Mouse (Mus musculus) liver, embryonic 12.5 days (tissue): ENCODE measurements at regions not wholly inside any gene's neighbourhood (a gene's known extent, or its start where the extent isn't known, plus 50 kb on each side); places are given as distances from the start of the nearest gene placed in this dataset.

Experiments used
- ATAC-seq: fragments of 200-750 bp; cut with Nextera tagmentation; 2 replicates; pipeline ENCODE4 v1.8.0; 2017; ENCODE audit warnings: moderate number of reproducible peaks, mild to moderate bottlenecking, moderate library complexity
- H3K27ac ChIP-seq: fragments of 300-500 bp; sonication (generic); 2 replicates; pipeline ENCODE4 v1.5.1; 2016; ENCODE audit warnings: mild to moderate bottlenecking
- H3K27me3 ChIP-seq: fragments of 300-500 bp; sonication (generic); replicated peaks from 2 replicates; pipeline ENCODE4 v1.6.1; 2016; ENCODE audit warnings: mild to moderate bottlenecking, moderate library complexity
- H3K36me3 ChIP-seq: fragments of 300-500 bp; sonication (generic); 2 replicates; pipeline ENCODE4 v1.6.1; 2016; ENCODE audit warnings: mild to moderate bottlenecking, moderate library complexity
- H3K4me1 ChIP-seq: fragments of 300-500 bp; sonication (generic); 2 replicates; pipeline ENCODE4 v1.6.1; 2016
- H3K4me2 ChIP-seq: fragments of 300-500 bp; sonication (generic); 2 replicates; pipeline ENCODE4 v1.6.1; 2016; ENCODE audit warnings: mild to moderate bottlenecking, moderate library complexity
- H3K4me3 ChIP-seq: fragments of 300-500 bp; sonication (generic); 2 replicates; pipeline ENCODE4 v1.5.1; 2016; ENCODE audit warnings: mild to moderate bottlenecking, moderate library complexity
- H3K9ac ChIP-seq: fragments of 300-500 bp; sonication (generic); 2 replicates; pipeline ENCODE4 v1.6.1; 2016; ENCODE audit warnings: mild to moderate bottlenecking, moderate library complexity
- H3K9me3 ChIP-seq: fragments of 300-500 bp; sonication (generic); replicated peaks from 2 replicates; pipeline ENCODE4 v1.6.1; 2016; ENCODE audit warnings: mild to moderate bottlenecking, moderate library complexity
- WGBS: fragments of 180-500 bp; shearing (Covaris S2); methylation state at CpG from one replicate; pipeline ENCODE4 v1.1.7; 2016; ENCODE audit not compliant: insufficient replicate concordance; 5-methylcytosine and 5-hydroxymethylcytosine counted together

DNA sequence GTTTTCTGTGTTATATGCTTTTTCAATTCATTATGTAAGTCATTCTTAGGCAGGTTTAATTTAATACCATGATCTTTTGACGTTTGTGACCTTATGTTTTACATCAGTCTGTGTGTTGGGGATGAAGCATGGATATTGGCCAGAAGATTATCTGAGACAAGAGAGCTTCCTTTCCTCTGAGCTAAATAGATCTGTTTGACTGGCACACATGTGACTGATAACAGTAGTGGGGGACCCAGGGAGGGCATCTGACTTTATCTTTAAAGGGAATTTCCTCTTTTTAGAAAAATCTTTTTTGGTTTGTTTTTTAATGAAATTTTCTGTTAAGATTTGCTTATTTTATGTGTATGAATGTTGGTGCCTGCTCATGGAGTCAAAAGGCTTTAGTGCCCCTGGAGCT is 107.7 kb downstream of the Gm9733 start:
- Histone ChIP-seq H3K4me3 (no peak overlapping the region), H3K4me1 (no peaks in the 10 kb centered on the region), H3K9ac (no peak overlapping the region), H3K36me3 (no peaks in the 10 kb centered on the region), H3K4me2 (no peak overlapping the region), H3K27ac (no peak overlapping the region), H3K27me3 (no peaks in the 10 kb centered on the region), H3K9me3 (no peaks in the 10 kb centered on the region)
- ATAC-seq, result no peak
- 6% methylated on average over 1 of the region's 1 CpGs for WGBS

DNA sequence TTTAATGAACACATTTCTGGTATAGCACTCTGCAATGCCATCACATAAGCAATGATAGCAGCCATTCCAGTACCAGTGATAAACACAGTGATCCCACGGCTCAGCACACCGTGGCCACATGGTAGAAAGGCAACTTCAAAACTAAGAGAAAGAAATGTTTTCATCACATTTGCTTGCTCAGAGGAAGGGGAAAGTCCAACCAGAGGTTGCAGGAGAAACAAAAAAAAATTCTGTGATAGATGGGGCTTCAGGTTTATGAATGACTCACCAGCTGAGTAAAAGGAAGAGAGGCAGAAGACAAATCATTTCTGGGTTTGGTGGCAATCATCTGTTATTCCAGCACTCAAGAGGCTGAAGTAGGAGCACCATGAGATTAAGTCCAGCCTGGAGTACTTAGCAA is 103.5 kb downstream of the Gm9733 start:
- no peak overlapping the region for H3K9ac ChIP-seq
- H3K27me3 ChIP-seq, result no peaks in the 10 kb centered on the region
- H3K36me3 ChIP-seq, result no peaks in the 10 kb centered on the region
- H3K9me3 ChIP-seq, result no peaks in the 10 kb centered on the region
- no peak overlapping the region for H3K4me2 ChIP-seq
- no peak for ATAC-seq
- 64% methylated on average over 2 of the region's 2 CpGs for WGBS
- H3K27ac ChIP-seq, result no peak overlapping the region
- no peaks in the 10 kb centered on the region for H3K4me1 ChIP-seq
- no peak overlapping the region for H3K4me3 ChIP-seq

DNA sequence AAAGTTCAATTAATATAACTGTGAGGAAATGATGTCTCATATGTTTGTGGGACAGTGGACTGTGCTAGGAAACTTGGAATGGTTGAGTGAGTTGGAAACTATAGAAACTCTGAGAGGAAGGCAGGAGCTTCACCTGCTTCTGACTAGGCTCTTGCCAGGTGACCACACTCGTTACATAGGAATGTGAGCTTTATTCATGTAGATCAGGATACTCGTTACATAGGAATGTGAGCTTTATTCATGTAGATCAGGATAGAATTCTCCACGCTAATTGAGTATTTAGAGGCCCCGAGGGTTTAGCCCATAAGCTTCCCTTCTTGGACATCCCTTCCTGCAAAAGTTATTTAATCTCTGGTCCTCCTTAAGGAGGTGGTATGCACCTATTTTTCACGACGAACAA is 101.9 kb downstream of the Gm9733 start:
- H3K4me3 ChIP-seq, result no peak overlapping the region
- no peaks in the 10 kb centered on the region for H3K27me3 ChIP-seq
- 67% methylated on average over 6 of the region's 6 CpGs for WGBS
- H3K9me3 ChIP-seq, result no peaks in the 10 kb centered on the region
- H3K36me3 ChIP-seq, result no peaks in the 10 kb centered on the region
- H3K9ac ChIP-seq, result no peak overlapping the region
- no peak for ATAC-seq
- no peak overlapping the region for H3K27ac ChIP-seq
- no peak overlapping the region for H3K4me2 ChIP-seq
- no peaks in the 10 kb centered on the region for H3K4me1 ChIP-seq

DNA sequence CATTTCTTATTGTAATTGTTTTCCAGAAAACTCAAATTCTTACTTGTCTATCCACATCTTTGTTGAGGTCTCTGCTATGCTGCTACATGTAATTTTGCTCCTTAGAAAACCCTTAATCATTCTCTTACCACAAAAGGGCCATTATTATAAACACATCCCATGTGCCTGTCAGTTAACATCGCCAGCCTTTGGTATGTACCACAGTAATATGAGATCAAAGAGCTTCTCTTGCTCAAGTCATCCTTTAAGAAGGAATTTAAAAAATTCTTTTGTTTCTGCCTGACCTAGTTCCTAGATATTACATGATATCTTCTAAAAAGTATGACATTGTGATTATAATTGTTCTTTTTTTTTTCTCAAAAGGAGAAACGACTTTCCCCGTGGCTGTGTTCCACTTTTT is 100.7 kb downstream of the Gm9733 start:
- H3K36me3 ChIP-seq, result no peaks in the 10 kb centered on the region
- H3K4me2 ChIP-seq, result no peak overlapping the region
- H3K4me1 ChIP-seq, result no peaks in the 10 kb centered on the region
- no peak overlapping the region for H3K9ac ChIP-seq
- no peak for ATAC-seq
- H3K9me3 ChIP-seq, result no peaks in the 10 kb centered on the region
- no peaks in the 10 kb centered on the region for H3K27me3 ChIP-seq
- H3K4me3 ChIP-seq, result no peak overlapping the region
- 43% methylated on average over 3 of the region's 3 CpGs for WGBS
- H3K27ac ChIP-seq, result no peak overlapping the region

DNA sequence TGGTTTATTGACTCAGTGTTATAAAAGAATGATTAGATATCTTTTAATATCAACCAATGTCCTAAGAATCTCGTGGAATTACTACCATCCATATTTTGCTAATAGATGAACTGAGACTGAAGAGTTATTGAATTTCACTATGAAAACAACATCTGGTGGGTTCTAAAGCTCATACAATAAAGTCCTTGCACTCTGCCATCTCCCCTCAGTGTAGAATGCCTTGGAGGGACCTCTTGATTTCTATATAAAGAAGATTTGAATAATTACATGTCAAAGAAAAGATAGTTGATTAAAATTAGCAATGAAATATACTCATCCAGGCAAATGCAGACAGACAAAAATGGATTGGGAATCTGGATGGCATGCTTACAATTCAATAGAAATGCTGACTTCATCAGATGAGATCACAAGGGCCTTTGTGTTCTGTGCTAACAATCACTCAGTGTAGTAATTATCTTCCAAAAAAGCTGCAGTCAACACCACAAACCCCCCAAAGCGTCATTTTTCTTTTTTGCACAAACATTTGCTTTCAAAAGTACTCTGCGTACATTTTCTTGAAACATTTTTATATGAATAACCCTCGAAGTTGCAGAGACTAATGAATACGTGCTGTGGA is 94.2 kb downstream of the Gm9733 start:
- Histone ChIP-seq H3K9ac (no peak overlapping the region), H3K27me3 (no peaks in the 10 kb centered on the region), H3K4me1 (peaks cover 5% of the 10 kb centered on the region; the same call in 1 of the 2 replicates), H3K4me3 (no peak overlapping the region), H3K4me2 (no peak overlapping the region), H3K36me3 (no peaks in the 10 kb centered on the region), H3K27ac (no peak overlapping the region), H3K9me3 (no peaks in the 10 kb centered on the region)
- WGBS, result 67% methylated on average over 5 of the region's 5 CpGs
- no peak for ATAC-seq

DNA sequence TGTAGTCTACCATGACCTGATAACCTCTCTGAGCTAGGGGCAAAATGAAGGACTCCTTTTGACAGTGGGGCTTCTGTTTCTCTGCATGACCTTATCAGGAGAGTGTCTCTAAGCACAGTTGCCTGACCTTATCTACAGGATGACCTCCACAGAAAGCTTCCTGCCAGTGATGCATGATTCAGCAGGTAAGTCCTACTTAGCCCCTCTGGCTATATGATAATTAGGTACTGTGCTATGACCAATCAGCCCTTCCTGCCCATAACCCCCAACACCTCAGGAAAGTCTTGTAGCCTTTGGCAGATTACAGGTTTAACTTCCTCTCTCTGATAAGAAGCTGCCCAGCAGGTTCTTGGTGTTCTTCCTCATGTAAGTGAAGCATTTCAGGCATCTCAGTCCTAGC is 89.7 kb downstream of the Gm9733 start:
- no peak overlapping the region for H3K4me2 ChIP-seq
- ATAC-seq, result peak; percentile 46; the same call in 1 of the 2 replicates
- H3K9ac ChIP-seq, result no peak overlapping the region
- H3K4me1 ChIP-seq, result peaks cover 5% of the 10 kb centered on the region; the same call in 1 of the 2 replicates
- no peak overlapping the region for H3K27ac ChIP-seq
- H3K36me3 ChIP-seq, result no peaks in the 10 kb centered on the region
- H3K27me3 ChIP-seq, result no peaks in the 10 kb centered on the region
- H3K9me3 ChIP-seq, result no peaks in the 10 kb centered on the region
- no peak overlapping the region for H3K4me3 ChIP-seq

DNA sequence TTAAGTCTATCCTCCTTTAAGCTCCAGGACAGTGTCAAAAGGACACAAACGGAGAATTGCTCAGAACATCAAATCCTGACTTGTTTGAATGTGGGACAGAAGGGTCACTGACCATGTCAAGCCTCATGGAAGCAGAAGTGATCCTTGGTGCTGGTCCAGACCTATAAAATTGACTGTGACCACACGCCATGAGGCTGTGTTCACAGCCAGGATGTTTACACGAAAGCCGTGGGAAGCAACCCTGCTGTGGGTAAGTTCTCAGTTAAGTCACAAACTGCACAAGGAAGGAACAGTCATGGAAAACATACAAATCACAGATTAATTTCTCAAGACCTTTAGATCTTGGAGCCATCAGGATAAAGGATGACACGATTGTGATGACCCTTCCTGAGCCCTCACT is 88.5 kb downstream of the Gm9733 start:
- Histone ChIP-seq H3K9me3 (no peaks in the 10 kb centered on the region), H3K4me3 (no peak overlapping the region), H3K27ac (no peak overlapping the region), H3K9ac (no peak overlapping the region), H3K27me3 (no peaks in the 10 kb centered on the region), H3K36me3 (no peaks in the 10 kb centered on the region), H3K4me2 (no peak overlapping the region), H3K4me1 (peaks cover 5% of the 10 kb centered on the region; the same call in 1 of the 2 replicates)
- WGBS, result 61% methylated on average over 5 of the region's 5 CpGs
- no peak for ATAC-seq

DNA sequence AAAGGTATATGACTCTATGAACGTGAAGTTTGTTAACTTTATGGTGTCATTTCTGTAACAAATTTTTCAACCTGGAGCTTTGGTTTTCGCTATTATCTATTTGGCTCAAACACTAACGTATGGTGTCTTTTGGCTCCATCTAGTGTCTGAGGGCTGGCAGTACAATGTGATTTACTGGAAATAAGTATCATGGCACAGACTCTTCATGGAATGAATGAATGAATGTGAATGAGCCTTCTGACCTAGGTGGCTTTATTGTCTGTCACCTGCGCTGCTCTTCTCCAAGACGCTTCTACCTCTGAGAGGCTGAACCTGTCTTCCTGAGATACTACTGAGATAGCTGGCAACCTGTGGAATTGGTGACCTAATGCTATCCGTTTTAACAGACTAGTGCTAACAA is 87.1 kb downstream of the Gm9733 start:
- Histone ChIP-seq H3K9ac (no peak overlapping the region), H3K27ac (no peak overlapping the region), H3K4me1 (peaks cover 5% of the 10 kb centered on the region; the same call in 1 of the 2 replicates), H3K27me3 (no peaks in the 10 kb centered on the region), H3K36me3 (no peaks in the 10 kb centered on the region), H3K4me2 (no peak overlapping the region), H3K9me3 (no peaks in the 10 kb centered on the region), H3K4me3 (no peak overlapping the region)
- WGBS, result 18% methylated on average over 6 of the region's 6 CpGs
- ATAC-seq, result no peak
